Mouse (Mus musculus): ENCODE results near the gene Mboat2. TPM values are rescaled to one million over a fixed set of nuclear protein-coding genes. Genes with fewer than 3 reads are reported as not detected.

Mboat2 gene
- polyA plus RNA-seq, 2 experiments = 25.2 to 70.5 TPM

DNA sequence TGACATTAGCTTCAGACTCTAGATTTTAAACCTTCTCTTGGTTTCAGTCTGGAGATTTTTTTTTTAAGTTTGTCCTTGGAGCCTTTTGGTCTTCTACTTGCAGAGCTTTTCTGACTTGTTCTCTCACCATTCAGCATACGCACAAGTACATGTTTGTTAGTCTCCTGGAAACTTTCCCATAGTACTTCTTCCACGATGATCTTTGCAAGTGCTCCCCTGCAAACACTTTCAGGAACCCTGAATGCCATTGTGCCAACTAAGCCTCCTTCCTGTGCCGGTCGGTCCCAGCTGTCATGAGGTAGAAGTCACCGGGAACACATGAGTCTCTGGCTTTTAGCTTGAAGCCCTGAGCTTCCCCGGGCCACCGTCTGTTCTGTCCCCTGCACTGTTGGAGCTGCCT lies 79.0 kb downstream of the Mboat2 start:
- H3K9me3 ChIP-seq (ENCODE audit: control insufficient read depth, low read length) = no peaks in the 10 kb centered on the region
- no peak overlapping the region for H3K4me3 ChIP-seq (replicated peaks; ENCODE audit: low read length)
- no peak for TF ChIP-seq POLR2A (IDR thresholded peaks at IDR 0.05; ENCODE audit: borderline replicate concordance, extremely low read depth, insufficient read depth, insufficient read length)
- H3K4me2 ChIP-seq (replicated peaks; ENCODE audit: low read depth, low read length, severe bottlenecking) = no peak overlapping the region
- H3K36me3 ChIP-seq (ENCODE audit: control insufficient read depth, insufficient read depth, low read length) = peaks cover 18% of the 10 kb centered on the region
- H3K4me1 ChIP-seq (ENCODE audit: control insufficient read depth, insufficient read depth, low read length) = peaks cover 4% of the 10 kb centered on the region; the same call in 1 of the 2 replicates
- H3K27me3 ChIP-seq (ENCODE audit: control insufficient read depth, insufficient read depth, low read length) = no peaks in the 10 kb centered on the region
- ATAC-seq (ENCODE audit: low FRiP score, low read depth) (no peak), DNase-seq (ENCODE audit: low spot score) (no peak)
- no peak overlapping the region for H3K9ac ChIP-seq (ENCODE audit: low read depth, low read length, severe bottlenecking)
- WGBS = 88% methylated on average over 7 of the region's 7 CpGs
- H3K27ac ChIP-seq (replicated peaks; ENCODE audit: low read depth, low read length) = no peak overlapping the region

DNA sequence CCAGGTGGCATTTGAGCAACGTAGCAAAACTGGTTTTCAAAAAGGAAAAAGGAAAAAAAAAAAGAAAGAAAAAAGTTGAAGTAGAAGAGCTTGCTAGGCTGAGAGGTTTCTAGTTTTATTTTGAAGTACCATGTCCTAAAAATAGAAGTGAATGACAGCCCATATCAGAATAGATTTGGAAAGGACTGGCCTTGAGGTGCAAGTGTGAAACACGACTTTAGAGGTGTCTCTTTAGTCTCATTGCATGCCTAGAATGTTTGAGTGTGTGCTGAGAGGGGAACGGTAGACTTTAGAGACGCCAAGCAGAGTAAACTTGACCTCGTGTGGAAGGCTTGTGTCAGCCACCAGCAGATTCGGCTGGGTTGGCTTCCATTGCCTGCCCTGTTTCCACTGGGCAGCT lies 81.5 kb downstream of the Mboat2 start:
- ATAC-seq (ENCODE audit: low FRiP score, low read depth) (no peak), DNase-seq (ENCODE audit: low spot score) (no peak)
- H3K27ac ChIP-seq (replicated peaks; ENCODE audit: low read depth, low read length) = no peak overlapping the region

DNA sequence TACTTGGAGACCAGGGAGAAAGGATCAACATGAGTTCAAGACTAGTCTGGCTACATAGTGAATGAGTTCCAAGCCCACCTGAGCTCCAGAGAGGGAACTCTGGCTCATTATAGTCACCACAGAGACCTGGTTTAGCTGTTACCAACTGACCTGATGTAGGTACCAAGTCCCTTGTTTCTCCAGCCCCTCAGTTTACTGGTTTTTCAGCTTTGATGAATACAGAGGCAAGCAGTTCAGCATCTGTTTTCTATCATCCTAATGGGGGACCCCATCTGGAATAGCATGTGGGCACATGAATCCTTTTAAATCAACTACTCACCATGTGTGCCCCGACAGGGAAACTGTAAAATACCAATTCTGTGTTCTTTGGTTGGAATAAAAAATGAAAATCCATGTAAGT lies 82.2 kb downstream of the Mboat2 start:
- peaks cover 21% of the 10 kb centered on the region for H3K36me3 ChIP-seq (ENCODE audit: control insufficient read depth, insufficient read depth, low read length)
- H3K27ac ChIP-seq (replicated peaks; ENCODE audit: low read depth, low read length) = no peak overlapping the region
- H3K9ac ChIP-seq (ENCODE audit: low read depth, low read length, severe bottlenecking) = no peak overlapping the region
- H3K4me1 ChIP-seq (ENCODE audit: control insufficient read depth, insufficient read depth, low read length) = peaks cover 4% of the 10 kb centered on the region; the same call in 1 of the 2 replicates
- DNase-seq (ENCODE audit: low spot score) (no peak), ATAC-seq (ENCODE audit: low FRiP score, low read depth) (no peak)
- H3K4me2 ChIP-seq (replicated peaks; ENCODE audit: low read depth, low read length, severe bottlenecking) = no peak overlapping the region
- no peaks in the 10 kb centered on the region for H3K9me3 ChIP-seq (ENCODE audit: control insufficient read depth, low read length)
- no peak overlapping the region for H3K4me3 ChIP-seq (replicated peaks; ENCODE audit: low read length)
- 14% methylated on average over 1 of the region's 1 CpGs for WGBS
- no peaks in the 10 kb centered on the region for H3K27me3 ChIP-seq (ENCODE audit: control insufficient read depth, insufficient read depth, low read length)
- no peak for TF ChIP-seq POLR2A (IDR thresholded peaks at IDR 0.05; ENCODE audit: borderline replicate concordance, extremely low read depth, insufficient read depth, insufficient read length)

More for the DNA sequence above, 81.5 kb downstream of the Mboat2 start:
- Histone ChIP-seq H3K4me3 (replicated peaks; ENCODE audit: low read length) (no peak overlapping the region), H3K4me2 (replicated peaks; ENCODE audit: low read depth, low read length, severe bottlenecking) (no peak overlapping the region), H3K36me3 (ENCODE audit: control insufficient read depth, insufficient read depth, low read length) (peaks cover 18% of the 10 kb centered on the region), H3K9me3 (ENCODE audit: control insufficient read depth, low read length) (no peaks in the 10 kb centered on the region), H3K9ac (ENCODE audit: low read depth, low read length, severe bottlenecking) (no peak overlapping the region), H3K4me1 (ENCODE audit: control insufficient read depth, insufficient read depth, low read length) (peaks cover 4% of the 10 kb centered on the region; the same call in 1 of the 2 replicates), H3K27me3 (ENCODE audit: control insufficient read depth, insufficient read depth, low read length) (no peaks in the 10 kb centered on the region)
- TF ChIP-seq POLR2A (IDR thresholded peaks at IDR 0.05; ENCODE audit: borderline replicate concordance, extremely low read depth, insufficient read depth, insufficient read length) = no peak
- WGBS = 31% methylated on average over 6 of the region's 6 CpGs

DNA sequence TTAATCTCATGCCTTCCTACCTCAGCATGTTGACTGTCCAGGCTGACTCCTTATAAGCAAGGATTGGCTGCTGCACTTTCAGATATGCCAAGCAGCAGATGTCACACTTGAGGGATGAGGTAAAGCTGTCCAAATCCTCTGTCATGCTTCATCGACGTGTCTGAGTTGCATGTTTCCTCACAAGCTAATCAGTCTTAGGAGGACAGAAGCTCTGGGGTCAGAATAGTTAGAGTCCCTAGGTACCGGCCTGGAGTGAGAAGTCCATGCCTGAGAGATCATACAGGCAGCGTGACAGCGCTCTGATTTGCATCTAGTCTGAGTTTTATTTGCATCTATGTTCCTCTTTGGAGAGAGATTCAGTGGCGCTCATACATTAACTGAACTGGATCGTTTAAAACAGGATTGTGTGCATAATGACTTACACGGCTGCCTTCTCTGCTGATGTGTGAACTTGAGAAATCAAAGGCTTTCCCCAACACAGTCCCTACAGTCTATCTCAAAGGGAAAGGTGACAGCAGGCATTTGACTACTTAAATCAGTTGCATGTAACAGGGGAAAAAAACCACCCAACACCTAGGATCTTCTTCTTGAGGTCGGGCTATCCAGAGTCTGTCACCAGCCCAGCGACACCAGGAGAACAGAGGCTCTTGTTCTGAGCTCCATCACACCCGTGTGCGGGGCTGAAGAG lies 88.0 kb downstream of the Mboat2 start:
- ATAC-seq (ENCODE audit: low FRiP score, low read depth) (no peak), DNase-seq (ENCODE audit: low spot score) (no peak)
- Histone ChIP-seq H3K36me3 (ENCODE audit: control insufficient read depth, insufficient read depth, low read length) (peaks cover 16% of the 10 kb centered on the region), H3K9me3 (ENCODE audit: control insufficient read depth, low read length) (no peaks in the 10 kb centered on the region), H3K4me3 (replicated peaks; ENCODE audit: low read length) (no peak overlapping the region), H3K27me3 (ENCODE audit: control insufficient read depth, insufficient read depth, low read length) (no peaks in the 10 kb centered on the region), H3K4me1 (ENCODE audit: control insufficient read depth, insufficient read depth, low read length) (no peaks in the 10 kb centered on the region), H3K9ac (ENCODE audit: low read depth, low read length, severe bottlenecking) (no peak overlapping the region), H3K27ac (replicated peaks; ENCODE audit: low read depth, low read length) (no peak overlapping the region), H3K4me2 (replicated peaks; ENCODE audit: low read depth, low read length, severe bottlenecking) (no peak overlapping the region)
- no peak for TF ChIP-seq POLR2A (IDR thresholded peaks at IDR 0.05; ENCODE audit: borderline replicate concordance, extremely low read depth, insufficient read depth, insufficient read length)
- 86% methylated on average over 12 of the region's 12 CpGs for WGBS

DNA sequence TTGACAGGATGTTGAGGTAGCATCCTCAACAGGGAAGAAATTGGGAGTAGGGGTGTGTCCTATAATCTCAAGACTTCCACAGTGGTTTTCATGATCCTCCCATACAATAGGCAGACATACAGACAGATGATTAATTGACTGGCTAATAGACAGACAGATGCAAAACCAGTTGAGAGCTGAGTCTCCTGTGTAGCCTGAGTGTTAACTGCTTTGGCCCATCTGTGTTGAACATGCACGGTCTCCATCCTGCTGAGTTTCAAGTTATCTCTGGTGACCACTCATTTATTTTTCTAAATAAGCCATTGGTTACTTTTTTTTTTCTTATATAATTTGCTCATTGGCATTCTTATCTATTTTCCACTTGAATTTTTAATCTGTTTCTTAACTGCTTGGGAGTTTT lies 90.2 kb downstream of the Mboat2 start:
- Histone ChIP-seq H3K9me3 (ENCODE audit: control insufficient read depth, low read length) (no peaks in the 10 kb centered on the region), H3K4me2 (replicated peaks; ENCODE audit: low read depth, low read length, severe bottlenecking) (no peak overlapping the region), H3K27me3 (ENCODE audit: control insufficient read depth, insufficient read depth, low read length) (no peaks in the 10 kb centered on the region), H3K9ac (ENCODE audit: low read depth, low read length, severe bottlenecking) (no peak overlapping the region), H3K36me3 (ENCODE audit: control insufficient read depth, insufficient read depth, low read length) (peaks cover 16% of the 10 kb centered on the region), H3K27ac (replicated peaks; ENCODE audit: low read depth, low read length) (no peak overlapping the region), H3K4me1 (ENCODE audit: control insufficient read depth, insufficient read depth, low read length) (no peaks in the 10 kb centered on the region), H3K4me3 (replicated peaks; ENCODE audit: low read length) (no peak overlapping the region)
- WGBS = 67% methylated on average over 1 of the region's 1 CpGs
- no peak for TF ChIP-seq POLR2A (IDR thresholded peaks at IDR 0.05; ENCODE audit: borderline replicate concordance, extremely low read depth, insufficient read depth, insufficient read length)
- no peak for ATAC-seq (ENCODE audit: low FRiP score, low read depth)
- DNase-seq (ENCODE audit: low spot score) = no peak

Measured in limb, embryonic 14.5 days (tissue).